Mouse (Mus musculus): ENCODE measurements at regions not wholly inside any gene's neighbourhood (a gene's known extent, or its start where the extent isn't known, plus 50 kb on each side); places are given as distances from the start of the nearest gene placed in this dataset.

GRCm38 (mm10) chr5:148741267-148742004, 187.7 kb downstream of the Katnal1 start:
- no peak for DNase-seq

GRCm38 (mm10) chr5:148740366-148741266, 188.0 kb upstream of the Ubl3 start:
- DNase-seq, result no peak

- no peak for DNase-seq
Measured at GRCm38 (mm10) chr5:148739672-148740071, 187.1 kb upstream of the Ubl3 start.

- DNase-seq, result no peak
Measured at GRCm38 (mm10) chr5:148739141-148739540, 186.6 kb upstream of the Ubl3 start.

GRCm38 (mm10) chr5:148729541-148729940, 177.0 kb upstream of the Ubl3 start:
- no peak for DNase-seq

- no peak for DNase-seq
Measured at GRCm38 (mm10) chr5:148728492-148728891, 175.9 kb upstream of the Ubl3 start.

GRCm38 (mm10) chr5:148726442-148726841, 173.9 kb upstream of the Ubl3 start:
- no peak for DNase-seq

- DNase-seq, result no peak
Measured at GRCm38 (mm10) chr5:148724470-148724869, 171.9 kb upstream of the Ubl3 start.

- DNase-seq, result no peak
Measured at GRCm38 (mm10) chr5:148723677-148724227, 171.2 kb upstream of the Ubl3 start.

- DNase-seq, result no peak
Measured at GRCm38 (mm10) chr5:148720604-148721003, 168.0 kb upstream of the Ubl3 start.

- DNase-seq, result no peak
Measured at GRCm38 (mm10) chr5:148716633-148717032, 164.0 kb upstream of the Ubl3 start.

GRCm38 (mm10) chr5:148715218-148715991, 162.8 kb upstream of the Ubl3 start:
- no peak for DNase-seq

- DNase-seq, result no peak
Measured at GRCm38 (mm10) chr5:148714807-148715206, 162.2 kb upstream of the Ubl3 start.

GRCm38 (mm10) chr5:148713796-148714195, 161.2 kb upstream of the Ubl3 start:
- DNase-seq, result no peak

- DNase-seq, result no peak
Measured at GRCm38 (mm10) chr5:148713039-148713438, 160.4 kb upstream of the Ubl3 start.

- no peak for DNase-seq
Measured at GRCm38 (mm10) chr5:148711570-148711969, 159.0 kb upstream of the Ubl3 start.

- DNase-seq, result no peak
Measured at GRCm38 (mm10) chr5:148709111-148709771, 156.7 kb upstream of the Ubl3 start.

GRCm38 (mm10) chr5:148708014-148708741, 155.6 kb upstream of the Ubl3 start:
- no peak for DNase-seq

- no peak for DNase-seq
Measured at GRCm38 (mm10) chr5:148707335-148707734, 154.7 kb upstream of the Ubl3 start.

- DNase-seq, result no peak
Measured at GRCm38 (mm10) chr5:148706323-148707120, 153.9 kb upstream of the Ubl3 start.

- DNase-seq, result no peak
Measured at GRCm38 (mm10) chr5:148704769-148705168, 152.2 kb upstream of the Ubl3 start.

Measured in cerebellum, adult 9-11 months (tissue).